Mouse (Mus musculus) MEL-GATA-1-ER (cell line): ENCODE measurements around the gene Ptgs1.

Source experiments
- DNase-seq: peaks from one replicate; pipeline ENCODE4 v3.0.0-alpha.2; 2012; ENCODE audit warnings: low read depth; ENCODE audit errors: extremely low read depth

Gene Ptgs1

GRCm38 (mm10) chr2:36214425-36214824 is 15.8 kb upstream of the Ptgs1 start:
- no peak for DNase-seq

GRCm38 (mm10) chr2:36215203-36215739 is 15.0 kb upstream of the Ptgs1 start:
- DNase-seq, result no peak

- peak; percentile 74 for DNase-seq
These were observed 13.7 kb upstream of the Ptgs1 start for GRCm38 (mm10) chr2:36216546-36216945.

GRCm38 (mm10) chr2:36216953-36217573 is 13.2 kb upstream of the Ptgs1 start:
- no peak for DNase-seq

GRCm38 (mm10) chr2:36217692-36218233 is 12.5 kb upstream of the Ptgs1 start:
- no peak for DNase-seq

GRCm38 (mm10) chr2:36220106-36220505 is 10.1 kb upstream of the Ptgs1 start:
- DNase-seq, result no peak

GRCm38 (mm10) chr2:36220891-36221290 is 9.3 kb upstream of the Ptgs1 start:
- DNase-seq, result no peak

GRCm38 (mm10) chr2:36222168-36222848 is 7.9 kb upstream of the Ptgs1 start:
- DNase-seq, result no peak

GRCm38 (mm10) chr2:36223436-36223835 is 6.8 kb upstream of the Ptgs1 start:
- no peak for DNase-seq

- no peak for DNase-seq
These were observed 6.1 kb upstream of the Ptgs1 start for GRCm38 (mm10) chr2:36224153-36224552.

- no peak for DNase-seq
These were observed 5.6 kb upstream of the Ptgs1 start for GRCm38 (mm10) chr2:36224599-36224998.

- DNase-seq, result peak; percentile 40
These were observed 741 bp downstream of the Ptgs1 start for GRCm38 (mm10) chr2:36230967-36231366.

GRCm38 (mm10) chr2:36234526-36235368 is 4.5 kb downstream of the Ptgs1 start:
- DNase-seq, result no peak

- no peak for DNase-seq
These were observed 5.7 kb downstream of the Ptgs1 start for GRCm38 (mm10) chr2:36235917-36236316.

- DNase-seq, result no peak
These were observed 6.7 kb downstream of the Ptgs1 start for GRCm38 (mm10) chr2:36236889-36237288.

- no peak for DNase-seq
These were observed 7.3 kb downstream of the Ptgs1 start for GRCm38 (mm10) chr2:36237557-36237956.

GRCm38 (mm10) chr2:36238467-36238866 is 8.2 kb downstream of the Ptgs1 start:
- DNase-seq, result no peak

- no peak for DNase-seq
These were observed 8.7 kb downstream of the Ptgs1 start for GRCm38 (mm10) chr2:36238951-36239350.

GRCm38 (mm10) chr2:36242514-36242913 is 12.3 kb downstream of the Ptgs1 start:
- no peak for DNase-seq

- no peak for DNase-seq
These were observed 13.2 kb downstream of the Ptgs1 start for GRCm38 (mm10) chr2:36243296-36243891.

GRCm38 (mm10) chr2:36243892-36244309 is 13.7 kb downstream of the Ptgs1 start:
- no peak for DNase-seq
